Mouse (Mus musculus): ENCODE data around the gene Urah.

DNA sequence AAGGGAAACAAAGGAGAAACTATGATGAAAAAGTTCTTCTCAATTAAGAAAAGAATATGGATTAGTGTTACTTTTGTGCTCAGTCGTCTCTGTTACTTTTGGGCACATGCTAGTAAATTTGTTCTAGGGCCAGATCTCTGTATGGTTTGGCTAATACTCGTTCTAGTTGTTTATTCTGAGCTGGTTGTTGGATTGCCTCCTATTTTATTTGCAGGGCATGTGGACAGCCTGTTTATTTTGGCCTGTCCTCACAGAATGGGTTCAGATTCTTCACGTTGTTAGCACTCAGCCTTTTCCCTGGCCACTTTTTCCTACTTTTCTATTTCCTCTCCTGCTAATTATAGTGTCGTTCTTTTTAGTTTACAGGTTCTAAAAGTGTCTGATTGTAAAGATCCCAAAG lies 41.3 kb upstream of the Urah start:
- no peak for TF ChIP-seq CTCF (IDR thresholded peaks at IDR 0.05; ENCODE audit: control insufficient read depth, insufficient read depth, low read length)
- no peak for TF ChIP-seq POLR2A (IDR thresholded peaks at IDR 0.05; ENCODE audit: borderline replicate concordance, control insufficient read depth, low read depth, low read length)

Measured in bone marrow, adult 2 months (tissue).